Mouse (Mus musculus) spleen, adult 2 months (tissue): ENCODE measurements around the gene Dmd.

Experiments
- CTCF ChIP-seq: fragments of 200-500 bp; IDR thresholded peaks from 2 replicates; pipeline ENCODE4 v1.5.1; 2011; ENCODE audit warnings: mild to moderate bottlenecking, inconsistent platforms; ENCODE audit not compliant: insufficient read depth, insufficient read length, insufficient replicate concordance; ENCODE audit errors: extremely low read depth
- POLR2A ChIP-seq: fragments of 200-500 bp; IDR thresholded peaks from 2 replicates; pipeline ENCODE4 v1.6.1; 2011; ENCODE audit warnings: low read depth, low read length, inconsistent platforms

GRCm38 (mm10) chrX:83116171-83116876 lies 167.7 kb downstream of the Dmd start:
- TF ChIP-seq CTCF (no peak), POLR2A (no peak)
